Mouse (Mus musculus): Measurements from ENCODE around the gene Igfbp6. TPM values are rescaled to one million over a fixed set of nuclear protein-coding genes. Genes with fewer than 3 reads are reported as not detected.
A peak's percentile ranks its signal among the peaks of the same experiment; 100 is the strongest.

Gene Igfbp6
- total and polyA plus RNA-seq, 3 experiments, result 0.30 to 1.3 TPM; not detected in 1

DNA sequence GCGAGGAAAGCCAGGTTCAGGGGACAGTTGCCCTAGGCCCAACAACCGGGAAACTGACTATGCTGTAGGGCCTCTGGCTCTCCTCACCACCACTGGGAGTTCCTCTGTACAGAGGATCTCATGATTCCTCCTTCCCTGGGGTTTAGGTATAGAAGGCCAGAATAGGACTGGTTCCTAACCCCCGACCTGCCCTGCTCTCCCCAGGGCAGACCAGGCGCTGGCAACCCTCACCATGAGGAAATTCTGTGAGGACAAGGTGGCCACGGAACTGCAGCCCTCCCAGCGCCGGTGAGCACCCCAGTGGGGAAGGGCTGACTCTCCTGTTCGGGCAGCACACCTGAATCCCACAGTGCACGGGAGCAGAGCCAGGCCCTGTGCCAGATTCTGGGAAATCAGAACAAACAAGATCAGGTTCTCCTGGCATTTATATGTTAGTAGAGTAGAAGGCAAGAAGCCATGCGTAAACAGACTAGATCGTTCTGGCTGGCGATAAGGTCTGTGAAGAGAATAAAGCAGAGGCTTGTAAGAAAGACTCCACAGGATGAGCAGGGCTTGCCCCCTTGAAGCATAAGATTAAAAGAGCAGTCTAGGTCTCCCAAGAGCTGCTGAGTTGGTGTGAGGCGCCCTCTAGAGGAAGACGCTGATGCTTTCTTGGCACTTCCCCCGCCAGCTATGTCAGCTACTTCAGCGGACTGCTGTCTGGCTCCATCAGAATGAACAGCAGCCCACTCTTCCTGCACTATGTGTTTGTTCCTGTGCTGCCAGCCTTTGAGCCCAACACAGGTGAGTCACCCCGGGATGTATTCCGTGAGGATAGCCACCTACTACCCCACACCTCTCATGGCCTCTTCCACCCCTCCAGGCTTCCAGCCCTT, 35.3 kb upstream of the Igfbp6 start:
- ATAC-seq (ENCODE audit: extremely low read depth, insufficient number of reproducible peaks, low FRiP score, poor library complexity, severe bottlenecking), result peak; percentile 31; the same call in 1 of the 2 replicates
- peak; percentile 72 for DNase-seq (ENCODE audit: low spot score)
- peaks cover 70% of the 10 kb centered on the region for H3K27me3 ChIP-seq (ENCODE audit: insufficient read depth, low read length)
- H3K36me3 ChIP-seq (replicated peaks), result no peaks in the 10 kb centered on the region
- peaks cover 57% of the 10 kb centered on the region for H3K4me1 ChIP-seq (ENCODE audit: insufficient read depth, low read depth, low read length)
- no peak overlapping the region for H3K4me3 ChIP-seq (ENCODE audit: low read depth, low read length)
- TF ChIP-seq TAL1 (conservative IDR thresholded peaks at IDR 0.05; ENCODE audit: low read depth, low read length), result no peak
- peak; percentile 52 for TF ChIP-seq CTCF (IDR thresholded peaks at IDR 0.05; ENCODE audit: low read depth, low read length)
- H3K9me3 ChIP-seq (replicated peaks), result no peaks in the 10 kb centered on the region

DNA sequence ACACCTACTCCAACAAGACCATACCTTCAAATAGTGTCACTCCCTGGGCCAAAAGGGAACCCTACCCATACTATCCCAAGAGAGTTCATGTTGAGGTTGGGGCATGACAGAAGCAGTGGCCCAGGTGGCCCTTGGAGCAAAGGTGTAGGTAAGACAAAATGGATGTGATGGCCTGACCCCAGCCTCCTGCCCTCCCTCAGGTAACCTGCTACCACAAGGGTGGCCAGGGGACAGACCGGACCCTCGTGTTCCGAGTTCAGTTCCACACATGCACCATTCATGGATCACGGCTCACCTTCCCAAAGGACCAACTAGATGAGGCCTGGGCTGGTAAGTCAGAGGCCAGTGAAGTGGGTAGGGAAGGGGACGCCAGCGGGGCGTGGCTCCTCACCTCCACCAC, 33.9 kb upstream of the Igfbp6 start:
- Histone ChIP-seq H3K4me1 (ENCODE audit: insufficient read depth, low read depth, low read length) (peaks cover 49% of the 10 kb centered on the region), H3K4me3 (ENCODE audit: low read depth, low read length) (no peak overlapping the region), H3K9me3 (replicated peaks) (no peaks in the 10 kb centered on the region), H3K27me3 (ENCODE audit: insufficient read depth, low read length) (peaks cover 59% of the 10 kb centered on the region), H3K36me3 (replicated peaks) (peaks cover 3% of the 10 kb centered on the region)
- TF ChIP-seq CTCF (IDR thresholded peaks at IDR 0.05; ENCODE audit: low read depth, low read length), result no peak
- no peak for TF ChIP-seq GATA1 (IDR thresholded peaks at IDR 0.05; ENCODE audit: borderline replicate concordance, low read length)
- DNase-seq (ENCODE audit: low spot score), result no peak
- ATAC-seq (ENCODE audit: extremely low read depth, insufficient number of reproducible peaks, low FRiP score, poor library complexity, severe bottlenecking), result no peak

DNA sequence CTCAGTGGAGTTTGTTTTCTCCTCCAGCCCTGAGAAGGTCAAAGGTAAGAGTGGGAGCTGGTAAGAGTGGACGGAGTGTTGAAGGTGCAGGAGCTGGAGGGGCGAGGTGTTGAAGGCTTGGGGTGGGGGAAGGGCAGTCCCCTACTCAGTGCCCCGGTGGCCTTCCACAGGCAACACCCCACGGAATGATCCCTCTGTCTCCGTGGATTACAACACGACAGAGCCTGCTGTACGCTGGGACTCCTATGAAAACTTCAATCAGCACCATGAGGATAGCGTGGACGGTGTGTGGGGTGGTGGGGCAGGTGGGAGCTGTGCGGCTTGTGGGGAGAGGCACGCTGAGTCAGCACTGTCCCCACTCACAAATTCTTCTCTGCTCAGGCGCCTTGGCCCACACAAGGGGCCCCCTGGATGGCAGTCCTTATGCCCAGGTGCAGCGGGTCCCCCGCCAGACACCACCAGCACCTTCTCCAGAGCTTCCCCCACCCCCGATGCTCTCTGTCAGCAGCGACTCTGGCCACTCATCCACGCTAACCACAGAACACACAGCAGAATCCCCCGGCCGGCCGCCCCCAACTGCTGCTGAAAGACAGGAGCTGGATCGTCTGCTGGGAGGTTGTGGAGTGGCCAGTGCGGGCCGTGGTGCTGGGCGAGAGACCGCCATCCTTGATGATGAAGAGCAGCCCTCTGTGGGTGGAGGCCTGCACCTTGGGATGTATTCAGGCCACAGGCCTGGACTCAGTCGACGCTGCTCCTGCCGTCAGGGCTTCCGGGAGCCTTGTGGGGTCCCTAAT, 33.3 kb upstream of the Igfbp6 start:
- H3K36me3 ChIP-seq (replicated peaks), result peaks cover 10% of the 10 kb centered on the region

DNA sequence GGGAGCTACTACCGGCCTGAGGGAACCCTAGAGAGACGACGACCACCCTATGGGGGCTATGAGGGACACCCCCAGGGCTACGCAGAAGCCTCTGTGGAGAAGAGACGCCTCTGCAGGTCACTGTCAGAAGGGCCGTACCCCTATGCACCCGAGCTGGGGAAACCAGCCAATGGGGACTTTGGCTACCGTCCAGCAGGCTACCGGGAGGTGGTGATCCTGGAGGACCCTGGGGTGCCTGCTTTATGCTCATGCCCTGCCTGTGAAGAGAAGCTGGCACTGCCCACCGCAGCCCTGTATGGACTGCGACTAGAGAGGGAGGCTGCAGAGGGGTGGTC, 32.7 kb upstream of the Igfbp6 start:
- no peak for DNase-seq (ENCODE audit: low spot score)
- peaks cover 47% of the 10 kb centered on the region for H3K27me3 ChIP-seq (ENCODE audit: insufficient read depth, low read length)
- ATAC-seq (ENCODE audit: extremely low read depth, insufficient number of reproducible peaks, low FRiP score, poor library complexity, severe bottlenecking), result no peak
- peaks cover 48% of the 10 kb centered on the region for H3K4me1 ChIP-seq (ENCODE audit: insufficient read depth, low read depth, low read length)
- peak overlapping the region; percentile 5; the same call in 1 of the 2 replicates for H3K4me3 ChIP-seq (ENCODE audit: low read depth, low read length)
- H3K9me3 ChIP-seq (replicated peaks), result no peaks in the 10 kb centered on the region
- TF ChIP-seq GATA1 (IDR thresholded peaks at IDR 0.05; ENCODE audit: borderline replicate concordance, low read length) (no peak), GATA2 (IDR thresholded peaks at IDR 0.05; ENCODE audit: borderline replicate concordance, low read depth, low read length) (no peak), CTCF (IDR thresholded peaks at IDR 0.05; ENCODE audit: low read depth, low read length) (no peak), POLR2AphosphoS5 (IDR thresholded peaks at IDR 0.05; ENCODE audit: insufficient replicate concordance, low read depth, low read length) (no peak), TAL1 (conservative IDR thresholded peaks at IDR 0.05; ENCODE audit: low read depth, low read length) (no peak)
- H3K36me3 ChIP-seq (replicated peaks), result peaks cover 15% of the 10 kb centered on the region

More for the DNA sequence above, 33.3 kb upstream of the Igfbp6 start:
- no peak for DNase-seq (ENCODE audit: low spot score)
- no peak overlapping the region for H3K4me3 ChIP-seq (ENCODE audit: low read depth, low read length)
- H3K27me3 ChIP-seq (ENCODE audit: insufficient read depth, low read length), result peaks cover 52% of the 10 kb centered on the region
- no peaks in the 10 kb centered on the region for H3K9me3 ChIP-seq (replicated peaks)
- TF ChIP-seq POLR2AphosphoS5 (IDR thresholded peaks at IDR 0.05; ENCODE audit: insufficient replicate concordance, low read depth, low read length) (no peak), TAL1 (conservative IDR thresholded peaks at IDR 0.05; ENCODE audit: low read depth, low read length) (no peak), GATA2 (IDR thresholded peaks at IDR 0.05; ENCODE audit: borderline replicate concordance, low read depth, low read length) (no peak), GATA1 (IDR thresholded peaks at IDR 0.05; ENCODE audit: borderline replicate concordance, low read length) (no peak), CTCF (IDR thresholded peaks at IDR 0.05; ENCODE audit: low read depth, low read length) (no peak)
- no peak for ATAC-seq (ENCODE audit: extremely low read depth, insufficient number of reproducible peaks, low FRiP score, poor library complexity, severe bottlenecking)
- H3K4me1 ChIP-seq (ENCODE audit: insufficient read depth, low read depth, low read length), result peaks cover 49% of the 10 kb centered on the region

DNA sequence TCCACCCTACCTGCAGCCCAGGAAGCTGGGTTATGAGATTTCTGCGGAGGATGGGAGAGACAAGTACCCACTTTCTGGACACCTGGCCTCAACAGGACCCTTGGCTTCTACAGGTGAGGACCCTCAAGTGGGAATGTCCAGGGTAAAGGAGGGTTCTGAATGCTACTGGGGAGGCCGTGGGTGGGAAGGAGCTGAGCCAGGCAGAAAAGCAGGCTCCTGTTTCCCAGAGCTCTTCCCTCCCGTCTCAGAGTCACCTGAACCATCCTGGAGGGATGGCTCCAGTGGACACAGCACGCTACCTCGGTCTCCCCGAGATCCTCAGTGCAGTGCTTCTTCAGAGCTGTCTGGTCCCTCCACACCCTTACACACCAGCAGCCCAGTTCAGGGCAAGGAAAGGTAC, 32.0 kb upstream of the Igfbp6 start:
- TF ChIP-seq CTCF (IDR thresholded peaks at IDR 0.05; ENCODE audit: low read depth, low read length), result no peak
- no peak for TF ChIP-seq GATA1 (IDR thresholded peaks at IDR 0.05; ENCODE audit: borderline replicate concordance, low read length)
- no peak for TF ChIP-seq POLR2AphosphoS5 (IDR thresholded peaks at IDR 0.05; ENCODE audit: insufficient replicate concordance, low read depth, low read length)
- no peak for TF ChIP-seq GATA2 (IDR thresholded peaks at IDR 0.05; ENCODE audit: borderline replicate concordance, low read depth, low read length)
- H3K9me3 ChIP-seq (replicated peaks), result no peaks in the 10 kb centered on the region

DNA sequence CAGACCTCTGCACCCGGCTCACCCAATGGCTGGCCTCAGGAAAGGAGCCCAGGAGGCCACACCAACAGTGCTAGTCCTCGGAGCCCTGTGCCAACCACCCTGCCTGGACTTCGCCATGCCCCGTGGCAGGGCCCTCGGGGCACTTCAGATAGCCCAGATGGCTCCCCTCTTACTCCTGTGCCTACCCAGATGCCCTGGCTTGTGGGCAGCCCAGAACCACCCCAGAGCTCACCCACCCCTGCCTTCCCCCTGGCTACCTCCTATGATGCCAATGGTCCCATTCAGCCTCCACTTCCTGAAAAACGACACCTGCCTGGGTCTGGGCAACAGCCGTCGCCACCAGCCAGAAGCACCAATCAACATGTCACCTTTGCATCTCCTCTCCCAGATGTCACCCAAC, 31.3 kb upstream of the Igfbp6 start:
- no peaks in the 10 kb centered on the region for H3K9me3 ChIP-seq (replicated peaks)
- DNase-seq (ENCODE audit: low spot score) (no peak), ATAC-seq (ENCODE audit: extremely low read depth, insufficient number of reproducible peaks, low FRiP score, poor library complexity, severe bottlenecking) (no peak)
- peaks cover 34% of the 10 kb centered on the region for H3K27me3 ChIP-seq (ENCODE audit: insufficient read depth, low read length)
- H3K4me1 ChIP-seq (ENCODE audit: insufficient read depth, low read depth, low read length), result peaks cover 46% of the 10 kb centered on the region
- no peak overlapping the region for H3K4me3 ChIP-seq (ENCODE audit: low read depth, low read length)
- TF ChIP-seq GATA2 (IDR thresholded peaks at IDR 0.05; ENCODE audit: borderline replicate concordance, low read depth, low read length) (no peak), POLR2AphosphoS5 (IDR thresholded peaks at IDR 0.05; ENCODE audit: insufficient replicate concordance, low read depth, low read length) (no peak)
- peaks cover 28% of the 10 kb centered on the region for H3K36me3 ChIP-seq (replicated peaks)

More for the DNA sequence above, 32.0 kb upstream of the Igfbp6 start:
- Histone ChIP-seq H3K4me3 (ENCODE audit: low read depth, low read length) (no peak overlapping the region), H3K27me3 (ENCODE audit: insufficient read depth, low read length) (peaks cover 40% of the 10 kb centered on the region), H3K4me1 (ENCODE audit: insufficient read depth, low read depth, low read length) (peaks cover 48% of the 10 kb centered on the region), H3K36me3 (replicated peaks) (peaks cover 22% of the 10 kb centered on the region)
- DNase-seq (ENCODE audit: low spot score), result no peak
- ATAC-seq (ENCODE audit: extremely low read depth, insufficient number of reproducible peaks, low FRiP score, poor library complexity, severe bottlenecking), result no peak

All from G1E (cell line).